Mouse (Mus musculus): Measurements from ENCODE around the gene Vps13d. TPM values are rescaled to one million over a fixed set of nuclear protein-coding genes. Genes with fewer than 3 reads are reported as not detected.
A peak's percentile ranks its signal among the peaks of the same experiment; 100 is the strongest.

Gene Vps13d
- polyA plus RNA-seq, 1 experiment from 2014 or later, result 13.1 TPM

DNA sequence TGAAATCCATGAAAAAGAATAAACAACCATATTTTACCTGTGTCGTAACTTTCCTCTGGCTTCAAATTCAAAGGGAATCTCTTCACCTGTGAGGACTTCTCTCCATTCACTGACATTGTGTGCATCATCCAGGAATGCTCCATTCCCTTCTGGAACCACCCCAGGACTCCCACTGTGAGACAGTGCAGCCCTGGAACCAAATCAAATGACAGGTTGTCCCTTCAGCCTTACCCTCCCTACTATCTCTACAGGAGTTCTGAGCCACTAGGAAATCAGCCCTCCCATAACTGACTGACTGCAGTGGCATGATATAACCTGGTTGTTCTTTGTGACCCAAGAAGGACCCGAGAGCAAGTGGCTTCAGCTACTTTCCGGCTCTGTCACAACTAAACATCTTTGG, 96.8 kb downstream of the Vps13d start:
- no peak for DNase-seq (ENCODE audit: low spot score)

DNA sequence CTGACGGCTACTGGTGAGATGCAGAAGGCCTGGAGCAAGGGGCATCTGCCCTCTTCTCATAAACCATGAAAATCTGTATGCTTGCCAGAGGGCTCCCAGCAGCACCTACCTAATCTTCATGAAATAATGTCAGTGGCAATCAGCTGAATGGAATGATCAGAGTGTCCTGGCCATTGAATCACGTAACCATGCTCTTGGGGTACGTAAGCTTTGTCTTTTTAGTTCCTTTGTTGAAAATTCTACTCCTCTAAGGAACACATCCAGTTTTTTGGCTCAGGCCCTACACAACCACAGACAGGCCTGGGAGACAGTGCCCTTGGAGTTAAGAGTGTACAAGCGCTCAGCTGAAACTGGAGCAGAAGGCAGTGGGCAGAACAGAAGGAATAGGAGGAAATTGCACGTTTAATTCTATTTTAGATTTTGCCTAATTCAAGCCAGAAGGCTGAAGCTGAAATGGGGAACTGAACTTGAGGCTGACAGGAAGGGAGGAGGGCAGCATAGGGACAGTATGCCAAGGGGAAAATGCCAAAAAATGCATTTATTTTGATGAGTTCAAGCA, 98.2 kb downstream of the Vps13d start:
- DNase-seq (ENCODE audit: low spot score), result no peak

DNA sequence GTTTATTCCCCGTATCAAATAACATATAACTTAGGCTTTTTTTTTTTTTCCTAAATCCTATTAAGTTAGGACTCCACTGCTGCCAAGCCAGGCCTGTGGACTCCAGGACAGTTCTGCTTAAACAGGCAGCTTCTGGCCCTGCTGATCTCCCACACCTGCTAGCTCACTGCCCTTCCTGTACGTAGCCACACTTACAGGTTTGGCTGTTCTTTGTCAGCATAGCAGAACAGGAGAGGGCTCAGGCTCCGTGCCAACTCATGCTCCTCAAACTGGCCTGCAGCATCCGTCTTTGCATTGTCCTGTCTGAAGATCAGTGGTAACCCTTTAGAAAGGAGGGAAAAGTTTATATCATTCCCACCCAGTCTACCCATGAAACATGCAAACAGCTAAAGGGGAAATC, 108.3 kb downstream of the Vps13d start:
- no peak for DNase-seq (ENCODE audit: low spot score)

DNA sequence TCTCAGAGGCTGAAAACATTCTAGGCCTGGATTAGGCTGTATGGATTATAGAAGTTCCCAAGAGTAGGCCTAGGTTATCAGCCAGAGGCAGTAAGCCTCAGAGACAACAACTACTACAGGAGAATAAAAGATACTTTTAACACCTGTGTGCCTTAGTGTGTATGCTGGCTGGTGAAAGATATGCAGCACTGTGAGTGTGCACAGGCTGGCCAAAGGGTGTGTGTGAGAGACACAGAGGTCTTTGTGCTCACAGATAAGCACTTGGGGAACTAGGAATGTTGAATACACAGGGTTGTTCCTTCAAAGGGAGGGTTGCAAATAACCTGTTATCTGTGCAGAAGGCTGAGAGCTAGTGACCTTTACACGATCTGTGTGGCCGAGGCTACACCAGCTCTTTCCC, 115.5 kb downstream of the Vps13d start:
- no peak for DNase-seq (ENCODE audit: low spot score)

DNA sequence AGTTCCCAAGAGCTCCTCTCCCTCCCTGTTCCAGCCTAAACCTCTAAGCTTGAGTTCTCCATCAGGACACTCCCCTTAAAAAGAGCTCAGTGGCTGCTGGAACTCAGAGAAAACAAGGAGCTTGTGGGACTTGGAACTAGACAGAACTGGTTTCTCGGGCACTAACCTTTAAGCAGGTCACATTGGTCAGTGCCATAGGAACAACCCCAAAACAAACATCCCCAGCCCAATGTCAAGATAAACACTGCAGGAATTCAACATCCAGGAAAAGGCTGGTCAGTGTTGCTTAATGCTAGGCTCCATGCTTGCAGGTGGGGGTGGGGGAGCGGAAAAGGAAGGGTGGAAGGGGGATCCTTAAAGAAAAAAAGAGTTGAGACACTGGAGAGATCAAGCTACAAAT, 120.5 kb downstream of the Vps13d start:
- no peak for DNase-seq (ENCODE audit: low spot score)

DNA sequence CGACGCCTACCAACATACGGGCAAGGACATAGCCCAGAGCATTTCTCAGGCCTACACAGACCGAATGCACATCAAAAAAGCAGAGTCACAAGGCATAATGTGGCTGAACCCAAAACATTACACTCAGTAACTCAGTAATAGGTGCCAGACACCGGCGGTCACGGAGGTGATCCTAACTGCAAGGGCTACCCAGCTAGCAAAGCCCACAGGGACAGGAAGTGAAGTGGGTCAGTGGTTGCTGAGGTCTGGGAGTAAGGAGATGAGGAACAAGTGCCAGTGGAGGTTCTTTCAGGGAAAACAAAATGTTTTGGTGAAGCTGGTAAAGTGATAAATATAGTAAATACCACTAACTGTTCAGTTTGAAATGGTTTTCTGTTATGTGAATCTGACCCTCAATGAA, 121.1 kb downstream of the Vps13d start:
- no peak for DNase-seq (ENCODE audit: low spot score)

DNA sequence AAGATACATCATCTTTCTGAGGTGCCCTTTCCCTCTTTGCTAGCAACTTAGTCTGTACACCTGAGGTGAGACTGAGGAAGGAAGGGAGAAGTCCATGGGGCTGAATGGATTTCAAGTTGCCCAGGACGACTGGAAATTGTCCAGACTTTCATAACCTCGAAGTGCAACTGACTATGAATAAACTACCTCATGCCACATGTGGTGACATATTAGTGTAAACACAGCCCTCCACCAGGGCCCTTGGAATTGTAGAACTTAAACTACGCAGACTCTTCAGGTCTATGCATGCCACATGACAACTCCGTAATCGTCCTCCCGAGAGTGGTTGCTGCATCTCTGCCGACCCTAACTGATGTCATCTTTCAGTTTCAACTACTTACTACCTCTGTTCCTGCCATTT, 122.9 kb downstream of the Vps13d start:
- DNase-seq (ENCODE audit: low spot score), result no peak

DNA sequence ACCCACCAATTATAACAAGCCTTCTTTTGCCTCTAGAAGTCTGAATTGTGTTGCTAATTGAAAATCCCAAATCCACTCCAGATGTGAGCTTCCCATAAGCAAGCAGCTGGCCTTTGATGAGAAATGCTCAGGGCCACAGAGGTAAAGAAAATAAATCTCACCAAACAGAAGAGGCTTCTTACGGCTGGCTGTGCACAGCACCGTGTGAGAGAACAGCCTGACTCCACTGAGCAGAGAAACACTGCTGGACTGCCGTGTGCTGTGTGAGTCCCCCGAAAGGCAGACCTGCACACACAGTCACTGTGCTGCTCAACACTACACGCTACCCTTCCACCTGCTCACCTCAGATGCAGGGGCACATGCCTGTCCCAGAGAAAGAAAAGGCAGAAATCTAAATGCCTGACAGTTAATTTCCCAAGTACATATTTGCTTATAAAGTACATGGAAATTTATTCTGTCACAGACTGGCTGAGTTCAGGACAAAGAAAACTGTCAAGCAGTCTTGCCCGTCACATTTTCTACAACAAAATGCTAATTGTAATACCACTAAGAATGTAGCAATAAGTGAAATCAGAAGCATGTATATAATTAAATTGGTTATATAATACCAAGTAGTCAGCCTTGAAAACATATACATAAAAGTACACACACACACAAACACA, 127.7 kb downstream of the Vps13d start:
- no peak for DNase-seq (ENCODE audit: low spot score)

DNA sequence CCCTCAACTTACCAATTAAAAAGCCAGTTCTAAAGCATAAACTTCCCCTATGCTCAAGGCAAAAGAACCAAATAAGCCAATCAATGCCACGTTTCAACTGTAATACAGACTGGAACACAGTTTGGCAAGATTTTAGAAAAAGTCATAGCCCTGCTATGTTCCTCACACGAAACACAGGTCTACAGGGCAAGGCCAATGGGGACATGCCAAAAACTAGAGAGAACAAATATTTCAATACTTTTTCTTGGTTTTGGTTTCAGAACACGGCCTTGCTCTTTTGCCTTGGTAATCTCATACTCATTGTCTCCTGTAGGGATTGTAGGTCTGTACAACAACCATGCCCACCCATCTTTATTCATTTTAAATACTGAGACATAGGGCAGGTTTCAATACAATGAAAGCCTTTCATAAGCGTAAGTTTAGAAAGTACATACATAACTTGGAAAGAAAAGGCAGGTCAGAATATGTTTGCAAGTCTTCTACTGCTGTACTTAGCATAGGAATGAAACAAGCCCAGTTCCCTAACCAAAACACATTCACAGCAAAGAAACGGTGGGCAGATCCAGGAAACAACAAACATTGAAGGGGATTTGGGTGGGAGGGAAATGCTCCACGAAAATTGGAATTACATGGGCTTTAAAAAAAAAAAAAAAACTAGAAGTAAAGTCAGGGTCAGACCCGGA, 128.3 kb downstream of the Vps13d start:
- DNase-seq (ENCODE audit: low spot score), result no peak

DNA sequence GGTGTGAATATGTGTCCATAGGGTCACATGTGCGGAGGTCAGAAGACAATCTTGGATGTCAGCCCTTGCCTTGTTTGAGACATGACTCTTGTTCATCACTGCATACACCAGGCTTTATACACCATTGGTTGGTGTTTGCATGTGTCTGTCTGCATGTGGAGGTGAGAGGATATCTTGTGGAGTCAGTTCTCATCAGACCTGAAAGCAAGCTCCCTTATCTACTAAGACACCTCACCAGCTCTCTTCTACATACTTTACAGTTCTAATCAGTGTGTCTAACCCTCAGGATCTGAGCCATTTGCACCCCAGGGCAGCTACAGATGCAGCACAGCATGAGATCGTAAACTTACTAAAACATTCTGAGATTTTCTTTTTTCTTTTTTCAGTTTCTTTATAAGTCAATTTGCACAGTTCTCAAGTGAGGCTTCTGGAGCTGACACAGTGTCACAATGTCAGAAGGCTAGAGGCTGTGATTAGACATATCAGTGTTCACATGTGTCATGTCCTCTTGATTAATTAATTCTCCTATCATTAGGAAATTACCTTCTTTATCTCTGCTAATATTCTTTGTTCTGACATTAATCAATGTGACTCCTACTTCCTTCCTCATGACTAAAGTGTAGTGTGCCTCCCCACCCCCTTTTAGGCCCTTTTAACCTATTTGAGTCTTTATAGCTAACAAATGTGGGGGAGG, 135.9 kb downstream of the Vps13d start:
- DNase-seq (ENCODE audit: low spot score), result no peak

DNA sequence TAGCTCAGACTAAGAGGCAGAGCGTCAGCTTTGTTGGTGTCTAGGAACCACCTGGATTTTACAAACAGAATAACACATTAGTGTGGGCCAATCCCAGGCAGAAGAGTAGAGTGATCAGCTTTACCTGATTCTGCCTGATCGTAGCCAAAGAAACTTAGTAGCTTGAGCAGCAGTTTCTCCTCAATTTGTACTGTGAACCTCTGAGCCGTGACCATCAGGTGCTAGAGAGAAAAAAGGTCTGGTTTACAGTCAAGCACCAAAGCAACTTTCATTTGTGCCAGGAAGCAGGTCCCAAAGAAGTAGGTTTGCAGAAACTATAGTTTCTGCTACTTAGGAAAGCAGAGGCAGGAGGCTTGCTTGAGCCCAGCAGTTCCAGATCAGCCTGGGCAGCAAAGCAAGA, 138.5 kb downstream of the Vps13d start:
- DNase-seq (ENCODE audit: low spot score), result no peak

DNA sequence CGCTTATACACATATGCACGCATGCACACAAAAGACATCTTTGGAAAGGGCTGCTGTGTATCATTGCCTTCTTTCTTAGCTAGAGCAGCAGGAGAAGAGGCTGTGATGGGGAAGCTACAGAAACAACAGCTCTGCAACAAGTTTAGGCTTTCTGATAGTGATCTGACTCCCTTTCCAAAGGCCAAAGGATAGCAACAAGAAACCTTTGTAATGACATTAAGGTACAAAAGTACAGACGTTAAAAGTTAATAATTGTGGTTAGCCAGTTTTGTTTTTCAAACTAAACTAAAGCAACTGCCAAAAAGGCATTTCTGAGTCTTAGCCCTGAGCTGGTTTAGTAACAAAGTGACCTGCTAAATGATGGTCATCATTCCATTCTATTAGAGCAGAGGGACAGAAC, 139.0 kb downstream of the Vps13d start:
- no peak for DNase-seq (ENCODE audit: low spot score)

DNA sequence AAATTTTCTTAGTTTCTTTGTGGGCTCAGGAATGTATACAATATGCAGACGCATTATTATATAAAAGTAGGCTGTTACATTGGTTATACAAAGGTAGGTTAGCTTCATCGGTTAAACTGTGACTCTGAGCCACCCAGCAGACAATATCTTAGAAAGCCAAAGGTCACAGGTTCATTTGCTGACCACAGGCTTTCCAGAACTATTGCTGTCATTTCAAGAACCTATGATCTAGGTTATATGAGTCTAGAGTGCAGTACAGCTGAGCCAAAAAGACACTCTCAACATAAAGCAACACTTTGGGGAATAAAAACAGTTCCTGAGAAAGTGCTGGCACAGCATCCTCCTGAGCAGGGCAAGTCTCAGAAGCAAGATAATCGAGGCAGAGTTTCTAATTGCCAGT, 140.4 kb downstream of the Vps13d start:
- no peak for DNase-seq (ENCODE audit: low spot score)

DNA sequence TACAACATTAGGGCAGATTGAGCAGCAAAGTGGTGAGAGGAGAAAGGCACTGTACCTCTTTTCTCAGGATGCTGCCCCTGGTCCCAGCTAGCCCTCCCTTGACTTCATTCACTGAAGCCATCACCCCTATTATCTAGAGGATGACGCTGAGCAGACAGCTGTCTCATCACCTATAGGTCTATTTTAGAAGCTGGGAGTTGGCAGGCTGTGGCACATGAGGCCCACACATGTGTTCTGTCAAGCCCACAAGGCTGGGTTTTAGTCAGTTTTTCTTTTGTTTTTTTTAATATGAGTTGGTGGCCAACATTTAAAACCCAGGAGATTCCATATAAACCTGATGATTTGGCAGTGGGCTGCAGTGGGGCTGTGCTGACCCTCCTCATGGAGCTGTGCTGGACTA, 142.1 kb downstream of the Vps13d start:
- no peak for DNase-seq (ENCODE audit: low spot score)

DNA sequence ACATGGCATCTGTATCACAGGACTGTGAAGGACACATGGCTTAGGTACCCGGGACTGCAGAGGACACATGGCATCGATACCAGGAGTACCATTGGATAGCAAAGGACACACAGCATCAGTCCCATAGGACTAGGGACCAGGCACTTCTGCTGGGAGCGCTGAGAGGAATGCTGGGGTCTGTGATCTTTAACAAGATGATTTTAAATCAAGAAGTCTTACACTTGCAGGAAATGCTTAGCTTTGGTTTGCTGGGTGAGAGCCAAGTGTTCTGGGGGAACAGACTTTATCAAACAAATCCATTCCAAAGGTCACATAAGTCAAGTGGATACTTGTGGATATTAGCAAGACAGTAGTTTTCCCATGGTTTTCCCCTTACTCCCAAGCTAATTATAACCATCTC, 142.5 kb downstream of the Vps13d start:
- DNase-seq (ENCODE audit: low spot score), result no peak

DNA sequence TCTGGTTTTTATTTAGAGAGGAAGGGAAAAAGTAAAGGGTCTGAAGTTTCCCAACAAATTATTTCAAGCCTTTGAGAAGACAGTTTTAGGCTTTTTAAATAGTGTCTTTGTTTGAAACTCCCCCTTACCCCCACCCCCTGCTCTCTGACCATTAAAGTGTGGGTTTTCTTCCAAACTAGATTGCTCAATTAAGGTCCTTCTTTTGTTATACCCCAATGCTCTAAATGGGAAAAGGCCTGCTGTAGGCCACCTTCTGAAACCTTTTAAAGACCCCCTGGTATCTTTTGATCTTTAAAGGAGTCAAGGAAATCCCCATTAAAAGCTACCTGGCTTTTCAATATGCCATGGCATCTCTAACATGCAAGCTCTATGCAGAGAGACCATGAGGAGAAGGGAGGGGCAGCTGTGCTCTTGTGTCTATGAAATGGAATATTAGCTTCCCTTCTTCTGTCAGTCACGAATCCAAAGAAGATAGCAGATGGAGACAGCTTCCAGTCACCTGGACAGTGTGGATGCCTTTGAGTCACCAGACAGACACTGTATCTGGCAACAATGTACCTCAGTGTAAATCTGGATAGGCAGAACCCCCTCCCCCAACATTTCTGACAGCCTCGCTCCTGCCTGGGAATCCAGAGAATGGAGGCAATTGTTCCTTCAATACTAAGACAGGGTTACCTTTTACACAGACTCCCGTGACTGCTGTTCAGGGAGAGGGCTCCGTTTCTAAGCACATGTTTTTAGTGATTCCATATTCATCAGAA, 143.4 kb downstream of the Vps13d start:
- DNase-seq (ENCODE audit: low spot score), result no peak

DNA sequence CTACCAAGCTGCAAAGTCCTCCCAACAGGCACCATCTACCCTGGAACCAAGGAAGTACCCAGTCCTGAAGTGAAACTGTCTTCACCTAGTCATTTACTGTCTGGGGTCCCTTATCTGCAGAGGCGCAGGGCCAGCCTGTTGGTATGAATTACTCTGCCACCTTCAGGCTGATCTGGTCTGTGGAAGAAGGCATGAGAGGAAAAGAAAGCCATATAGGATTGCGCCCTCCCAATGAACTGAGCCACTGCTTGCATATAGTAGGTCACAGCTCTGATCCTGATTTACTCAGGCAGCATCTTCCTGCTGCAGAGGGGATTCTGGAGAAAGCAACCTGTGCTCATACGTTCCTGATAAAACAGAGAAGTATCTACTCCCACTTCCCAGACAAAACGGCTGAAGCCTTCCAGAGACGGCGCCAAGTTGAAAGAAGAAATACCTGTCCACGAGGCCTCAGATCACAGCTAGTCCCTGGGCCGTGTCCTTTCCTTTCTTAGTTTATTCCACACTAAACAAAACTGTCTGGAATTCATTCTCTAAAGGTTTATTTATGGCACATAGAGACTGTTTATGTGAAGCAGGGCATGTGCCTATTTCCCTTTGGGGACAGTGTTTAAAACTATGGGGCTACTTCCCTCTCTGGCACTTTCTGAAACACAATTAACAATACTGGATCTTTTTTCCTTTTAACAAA, 144.1 kb downstream of the Vps13d start:
- peak; percentile 60 for DNase-seq (ENCODE audit: low spot score)

DNA sequence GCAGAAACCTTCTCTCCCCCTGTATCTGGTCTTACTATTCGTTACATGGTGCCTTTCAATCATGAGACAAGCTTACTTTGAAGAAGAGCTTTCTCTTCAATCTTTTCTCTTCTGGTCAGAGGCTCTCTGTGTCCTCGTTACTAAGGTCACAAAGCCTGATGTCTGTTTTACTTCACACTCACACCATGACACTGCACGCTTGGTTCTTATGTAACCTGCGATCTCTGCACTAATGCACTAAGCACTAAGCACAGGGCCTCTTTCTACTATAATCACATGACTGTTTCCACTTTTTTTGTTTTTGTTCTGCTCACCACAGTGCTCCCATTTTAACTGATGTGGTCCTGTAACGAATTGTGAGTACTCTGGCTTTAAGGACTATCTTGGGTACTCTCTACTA, 146.8 kb downstream of the Vps13d start:
- no peak for DNase-seq (ENCODE audit: low spot score)

DNA sequence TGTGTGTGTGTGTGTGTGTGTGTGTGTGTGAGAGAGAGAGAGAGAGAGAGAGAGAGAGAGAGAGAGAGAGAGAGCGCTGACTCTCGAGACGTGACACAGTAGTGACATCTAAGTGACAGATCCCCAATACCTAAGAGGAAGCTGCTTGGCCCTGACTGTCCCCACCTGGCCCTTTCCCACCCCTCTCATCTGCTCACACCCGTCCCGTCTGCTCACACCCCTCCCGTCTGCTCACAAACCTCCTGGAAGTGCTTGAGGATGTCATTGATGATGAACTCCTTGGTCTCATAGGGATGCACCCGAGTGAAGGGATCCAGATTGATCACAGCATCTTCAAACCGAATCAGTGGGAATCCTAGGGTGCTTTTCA, 148.8 kb downstream of the Vps13d start:
- DNase-seq (ENCODE audit: low spot score), result no peak

DNA sequence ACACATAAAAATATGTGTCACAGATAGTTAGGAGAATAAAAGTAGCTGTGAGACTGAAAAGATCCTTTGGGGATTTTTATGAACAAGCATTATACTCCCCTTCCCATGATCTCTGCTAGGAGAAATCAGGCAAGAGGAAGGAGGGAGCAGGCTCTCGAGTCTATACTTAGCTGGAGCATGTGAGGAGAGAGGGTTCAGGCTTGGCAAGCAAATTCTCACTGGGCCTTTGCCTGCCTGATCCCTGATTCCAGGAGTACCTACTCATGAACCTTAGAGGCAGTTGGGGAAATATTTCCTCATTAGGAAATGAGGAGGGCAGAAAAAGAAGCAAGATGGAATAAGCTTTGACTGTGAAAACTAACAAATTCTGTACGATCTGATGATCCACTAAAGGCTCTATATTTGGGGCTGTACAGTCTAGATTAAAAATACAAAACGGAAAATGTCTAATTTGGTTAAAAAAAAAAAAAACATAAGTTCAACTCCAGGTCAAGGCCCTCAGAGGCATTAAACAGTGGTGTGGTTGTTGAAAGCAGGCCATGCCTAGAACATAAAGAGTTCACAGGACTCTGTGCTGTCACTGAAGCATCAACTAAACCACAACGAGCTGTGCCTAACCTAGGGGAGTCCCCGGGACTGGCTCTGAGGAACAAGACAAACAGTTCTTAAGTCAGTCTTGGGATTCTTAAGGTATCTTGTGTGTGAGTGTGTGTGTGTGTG, 149.3 kb downstream of the Vps13d start:
- no peak for DNase-seq (ENCODE audit: low spot score)

Measured in thymus, postnatal 0 days (tissue).